Mouse (Mus musculus) thymus, adult 2 months (tissue): Measurements from ENCODE around the gene Olfr228.
"Not testable (repeated sequence)": the region's sequence is repeated elsewhere in the genome, so short reads cannot be mapped to it uniquely, and the experiment has no call there.

Source experiments
- CTCF ChIP-seq: fragments of 200-500 bp; IDR thresholded peaks from 2 replicates; pipeline ENCODE4 v1.5.1; 2012; ENCODE audit warnings: mild to moderate bottlenecking, control low read depth, low read length, moderate library complexity, borderline replicate concordance; ENCODE audit not compliant: control insufficient read depth, poor library complexity, insufficient read depth; ENCODE audit errors: extremely low read depth
- POLR2A ChIP-seq: fragments of 200-500 bp; IDR thresholded peaks from 2 replicates; pipeline ENCODE4 v1.6.1; 2012; ENCODE audit warnings: mild to moderate bottlenecking, low read length, control low read depth, moderate library complexity; ENCODE audit not compliant: control insufficient read depth, poor library complexity, insufficient read depth; ENCODE audit errors: extremely low read depth

GRCm38 (mm10) chr2:86450491-86450890, 36.7 kb downstream of the Olfr228 start, which contains the start of gene Olfr1065:
- TF ChIP-seq CTCF, POLR2A: not testable (repeated sequence)
